In the genomic region with DNA sequence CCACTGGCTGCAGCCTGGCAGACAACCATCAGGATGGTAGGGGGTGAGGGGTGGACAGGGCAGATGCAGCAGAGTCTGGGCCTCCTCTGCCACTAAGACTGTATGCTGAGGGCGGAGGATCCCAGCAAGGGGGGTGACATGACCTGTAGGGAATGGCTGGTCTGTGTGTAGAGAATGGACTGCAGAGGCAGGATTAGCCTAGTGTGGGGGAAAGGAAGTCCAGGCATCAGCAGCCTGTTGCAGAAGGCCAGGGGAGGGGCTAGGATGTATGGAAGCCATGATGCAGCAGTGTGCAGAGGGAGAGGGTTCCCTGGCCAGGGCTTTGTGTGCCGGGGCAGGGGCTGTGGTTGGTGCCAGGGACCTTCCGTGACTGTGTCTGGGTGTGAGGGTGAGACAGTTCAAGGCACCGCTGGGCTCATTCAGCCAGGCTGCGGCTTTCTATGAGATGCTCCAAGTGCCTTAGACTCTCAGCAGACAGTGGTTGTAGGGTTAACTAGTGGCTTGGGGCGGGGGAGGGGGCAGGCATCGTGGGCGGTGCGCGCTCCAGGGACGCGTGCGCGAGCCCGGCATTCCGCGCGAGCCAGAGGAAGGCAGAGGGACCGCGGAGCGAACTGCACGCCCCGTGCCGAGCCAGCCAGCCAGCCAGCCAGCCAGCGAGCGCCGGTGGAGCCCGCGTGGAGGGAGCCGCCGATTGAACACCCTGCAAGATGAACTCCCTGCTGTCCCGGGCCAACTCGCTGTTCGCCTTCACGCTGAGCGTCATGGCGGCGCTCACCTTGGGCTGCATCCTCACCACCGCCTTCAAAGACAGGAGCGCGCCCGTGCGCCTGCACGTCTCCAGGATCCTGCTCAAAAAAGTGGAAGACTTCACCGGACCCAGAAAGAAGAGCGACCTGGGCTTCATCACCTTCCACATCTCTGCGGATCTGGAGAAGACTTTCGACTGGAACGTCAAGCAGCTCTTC, we compare ENCODE assay signal across 8 mouse cellular contexts. TPM values are rescaled to one million over a fixed set of nuclear protein-coding genes. Genes with fewer than 3 reads are reported as not detected.
A peak's percentile ranks its signal among the peaks of the same experiment; 100 is the strongest.
DNase-seq lines count a peak whose midpoint lies in the region; ATAC-seq and TF ChIP-seq lines count a peak whose summit lies in the region.
"Not testable (repeated sequence)": the region's sequence is repeated elsewhere in the genome, so short reads cannot be mapped to it uniquely, and the experiment has no call there.

A gene (plus strand): TSS at position 569 of the 965 bp plus-strand sequence.

- peak within 1 kb of the TSS; percentile 60 for H3K4me3 ChIP-seq in gastrocnemius, adult 2 months
- peak within 1 kb of the TSS; percentile 37 for H3K4me3 ChIP-seq in hindbrain, embryonic 15.5 days
- H3K4me3 ChIP-seq in liver, embryonic 15.5 days (replicated peaks), result not testable (repeated sequence)

- not testable (repeated sequence) for H3K4me1 ChIP-seq in hindbrain, embryonic 15.5 days (replicated peaks); liver, embryonic 15.5 days (replicated peaks)

- not testable (repeated sequence) for H3K9ac ChIP-seq in hindbrain, embryonic 15.5 days; liver, embryonic 15.5 days

- WGBS in hindbrain, embryonic 15.5 days, result 10% methylated on average over 12 of the region's 49 CpGs
- 15% methylated on average over 13 of the region's 49 CpGs for WGBS in liver, embryonic 15.5 days (ENCODE audit: insufficient replicate concordance)

- not testable (repeated sequence) for H3K27ac ChIP-seq in gastrocnemius, adult 2 months; liver, embryonic 15.5 days (replicated peaks)
- H3K27ac ChIP-seq in hindbrain, embryonic 15.5 days (replicated peaks), result peak within 1 kb of the TSS; percentile 48; the same call in 1 of the 2 replicates

- not testable (repeated sequence) for TF ChIP-seq CTCF in gastrocnemius, adult 2 months (IDR thresholded peaks at IDR 0.05)

- H3K9me3 ChIP-seq in hindbrain, embryonic 15.5 days; liver, embryonic 15.5 days (replicated peaks): not testable (repeated sequence)

- not testable (repeated sequence) for H3K36me3 ChIP-seq in hindbrain, embryonic 15.5 days; liver, embryonic 15.5 days (replicated peaks)

- not testable (repeated sequence) for H3K27me3 ChIP-seq in hindbrain, embryonic 15.5 days; liver, embryonic 15.5 days

- intact Hi-C loops in gastrocnemius, adult 2 months (cut with DNase I), result not testable (repeated sequence)

- ATAC-seq in hindbrain, embryonic 15.5 days (ENCODE audit: low FRiP score, low read depth), result peak; percentile 95
- peak; percentile 63 for ATAC-seq in liver, embryonic 15.5 days (ENCODE audit: insufficient read depth)

- peak within 1 kb of the TSS; percentile 49 for H3K4me2 ChIP-seq in hindbrain, embryonic 15.5 days
- H3K4me2 ChIP-seq in liver, embryonic 15.5 days, result not testable (repeated sequence)

- peak; percentile 6 to 20 for DNase-seq in adrenal gland, postnatal 36 days
- peak; percentile 24 for DNase-seq in embryo, embryonic 9.5 days (ENCODE audit: extremely low spot score)
- peak; percentile 18 for DNase-seq in gastrocnemius, adult 2 months
- peak; percentile 19 to 50 for DNase-seq in layer of hippocampus, postnatal 10 days (ENCODE audit: low spot score in 2 of 2)
- DNase-seq in neural tube, embryonic 10.5 days (ENCODE audit: extremely low spot score, low spot score), result peak; percentile 28
- DNase-seq in testis, postnatal 10 days (ENCODE audit: low spot score), result peak; percentile 45

RNA-seq across cellular contexts. Expression of the gene that starts here (rescaled TPM):
- total RNA-seq in adrenal gland, postnatal 36 days (2021), result 10 to 100 TPM in 1 of 2 experiments, 1 to 10 TPM in 1; 6.3 to 14.3 TPM
- total RNA-seq in gastrocnemius, adult 2 months (2021), result under 1 TPM in 1 of 2 experiments, not detected in 1; 0.20 TPM
- 138 and 141 TPM in 2 replicates for polyA plus RNA-seq in hindbrain, embryonic 15.5 days (2015; fragmentation: Nextera tagmentation; extraction: Ambion mirVana)
- 100 to 1,000 TPM in 1 of 2 experiments, 10 to 100 TPM in 1; 93.9 to 107 TPM for total RNA-seq in layer of hippocampus, postnatal 10 days (2021)
- polyA plus RNA-seq in liver, embryonic 15.5 days (2015; fragmentation: Nextera tagmentation; extraction: Ambion mirVana), result 6.6 and 6.7 TPM in 2 replicates

Comparison
In these comparisons a context has a peak if more than half of its experiments do, and no peak if none do; other contexts are left out.
1. RNA of the gene that starts here (total RNA-seq): 93.9 to 107 TPM in layer of hippocampus, postnatal 10 days; 6.3 to 14.3 TPM in adrenal gland, postnatal 36 days and 0.20 TPM in gastrocnemius, adult 2 months; every median in the first group is over 4 times any median in the second.
2. RNA of the gene that starts here (polyA plus RNA-seq): 138 to 141 TPM in hindbrain, embryonic 15.5 days; 6.6 to 6.7 TPM in liver, embryonic 15.5 days; every median in the first group is over 10 times any median in the second.
3. Peak in DNase-seq and H3K4me3 ChIP-seq in gastrocnemius, adult 2 months; RNA of the gene not detected or under 1 TPM.
4. Peak in every context shown above with its lines, with median percentiles within 50 percentile points of each other: DNase-seq.